Mouse (Mus musculus) lung, embryonic 15.5 days (tissue): ENCODE data around the gene Higd1a. TPM values are rescaled to one million over a fixed set of nuclear protein-coding genes. Genes with fewer than 3 reads are reported as not detected.

Experiments
- ATAC-seq: fragments of 200-750 bp; cut with Nextera tagmentation; 2 replicates; pipeline ENCODE4 v1.8.0; 2017; ENCODE audit warnings: moderate number of reproducible peaks, borderline replicate concordance; ENCODE audit not compliant: low FRiP score, low TSS enrichment; ENCODE audit errors: extremely low read depth
- H3K27ac ChIP-seq: fragments of 300-500 bp; sonication (generic); 2 replicates; pipeline ENCODE4 v1.5.1; 2015; ENCODE audit warnings: moderate library complexity, mild to moderate bottlenecking, inconsistent platforms
- H3K27me3 ChIP-seq: fragments of 300-500 bp; sonication (generic); 2 replicates; pipeline ENCODE4 v1.6.1; 2015; ENCODE audit warnings: inconsistent platforms
- H3K36me3 ChIP-seq: fragments of 300-500 bp; sonication (generic); 2 replicates; pipeline ENCODE4 v1.6.1; 2015; ENCODE audit warnings: inconsistent platforms
- H3K4me1 ChIP-seq: fragments of 300-500 bp; sonication (generic); 2 replicates; pipeline ENCODE4 v1.6.1; 2015; ENCODE audit warnings: inconsistent platforms
- H3K4me2 ChIP-seq: fragments of 300-500 bp; sonication (generic); 2 replicates; pipeline ENCODE4 v1.6.1; 2015; ENCODE audit warnings: inconsistent platforms, mild to moderate bottlenecking, moderate library complexity
- H3K4me3 ChIP-seq: fragments of 300-500 bp; sonication (generic); 2 replicates; pipeline ENCODE4 v1.5.1; 2015; ENCODE audit warnings: mild to moderate bottlenecking, inconsistent platforms
- H3K9ac ChIP-seq: fragments of 300-500 bp; sonication (generic); 2 replicates; pipeline ENCODE4 v1.6.1; 2015; ENCODE audit warnings: inconsistent platforms
- H3K9me3 ChIP-seq: fragments of 300-500 bp; sonication (generic); 2 replicates; pipeline ENCODE4 v1.6.1; 2016; ENCODE audit warnings: inconsistent platforms
- WGBS: fragments of 180-500 bp; shearing (Covaris S2); methylation state at CpG from one replicate; pipeline ENCODE4 v1.1.7; 2015; 5-methylcytosine and 5-hydroxymethylcytosine counted together
- polyA plus RNA-seq: library from polyadenylated mRNA; unstranded; fragments of >200 nt; fragmentation: Nextera tagmentation; extraction: Ambion mirVana; gene quantifications from 2 replicates; pipeline ENCODE4 v1.2.1, GENCODE M21; 2015

The Higd1a gene
- 155 and 175 TPM in 2 replicates for polyA plus RNA-seq

DNA sequence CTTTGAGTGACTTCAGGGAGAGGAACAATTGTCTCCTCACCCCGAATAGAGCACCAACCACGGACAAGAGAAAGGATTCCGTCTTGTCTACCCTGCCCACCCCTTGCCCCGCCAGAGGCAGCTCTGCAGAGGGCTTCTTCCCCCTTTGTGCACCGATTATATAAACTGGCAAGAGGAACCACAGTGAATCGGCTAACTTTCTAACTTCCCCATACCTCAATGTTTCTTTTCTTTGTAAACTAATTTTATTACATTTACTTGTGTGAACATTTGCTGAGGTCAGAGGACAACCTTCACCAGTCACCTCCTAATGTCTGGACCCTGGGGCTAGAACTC, at the start of gene Higd1a:
Gene Higd1a, minus strand, starts transcription at position 210 of the 336 bp plus-strand sequence.
- Histone ChIP-seq H3K36me3 (no peaks in the 10 kb centered on the region), H3K4me1 (0 out of 2 replicates have a peak, but pooled peaks cover 4% of the 10 kb centered on the region), H3K27ac (peak within 1 kb of the TSS; percentile 98), H3K9ac (peak within 1 kb of the TSS; percentile 86), H3K27me3 (no peaks in the 10 kb centered on the region), H3K4me3 (peak within 1 kb of the TSS; percentile 93), H3K4me2 (peak within 1 kb of the TSS; percentile 84), H3K9me3 (no peaks in the 10 kb centered on the region)
- WGBS, result 10% methylated on average over 6 of the region's 6 CpGs
- ATAC-seq, result no peak

GRCm38 (mm10) chr9:121907356-121908070, 49.4 kb upstream of the Higd1a start:
- no peaks in the 10 kb centered on the region for H3K27me3 ChIP-seq
- WGBS, result 68% methylated on average over 10 of the region's 10 CpGs
- no peak for ATAC-seq
- H3K36me3 ChIP-seq, result no peaks in the 10 kb centered on the region
- no peak overlapping the region for H3K4me2 ChIP-seq
- no peaks in the 10 kb centered on the region for H3K9me3 ChIP-seq
- no peaks in the 10 kb centered on the region for H3K4me1 ChIP-seq
- H3K9ac ChIP-seq, result no peak overlapping the region
- H3K4me3 ChIP-seq, result no peak overlapping the region
- H3K27ac ChIP-seq, result no peak overlapping the region

DNA sequence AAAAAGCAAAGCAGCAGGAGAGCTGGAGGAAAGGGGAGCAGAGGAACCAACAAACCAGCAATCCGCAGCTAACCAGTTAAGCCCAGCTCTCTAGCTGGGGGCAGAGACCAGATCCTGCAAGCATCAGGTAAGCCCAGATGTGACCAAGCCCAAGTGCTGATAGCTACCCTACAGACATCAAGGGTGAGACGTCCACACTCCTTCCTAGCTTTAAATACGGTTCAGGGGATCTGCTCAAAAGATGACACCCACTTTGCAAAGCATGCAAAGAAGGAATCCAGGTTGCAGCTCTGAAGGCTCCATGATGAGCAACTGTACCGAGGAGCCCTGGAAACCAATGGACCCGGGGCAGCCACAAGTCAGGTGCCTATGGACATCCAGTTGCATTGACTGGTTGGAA, 48.3 kb upstream of the Higd1a start:
- no peaks in the 10 kb centered on the region for H3K9me3 ChIP-seq
- H3K36me3 ChIP-seq, result no peaks in the 10 kb centered on the region
- H3K27me3 ChIP-seq, result no peaks in the 10 kb centered on the region
- ATAC-seq, result no peak
- H3K9ac ChIP-seq, result no peak overlapping the region
- WGBS, result 82% methylated on average over 5 of the region's 5 CpGs
- H3K4me1 ChIP-seq, result no peaks in the 10 kb centered on the region
- no peak overlapping the region for H3K4me3 ChIP-seq
- H3K27ac ChIP-seq, result no peak overlapping the region
- no peak overlapping the region for H3K4me2 ChIP-seq

GRCm38 (mm10) chr9:121905556-121906185, 47.5 kb upstream of the Higd1a start:
- WGBS, result 70% methylated on average over 4 of the region's 4 CpGs
- Histone ChIP-seq H3K9me3 (no peaks in the 10 kb centered on the region), H3K9ac (no peak overlapping the region), H3K4me3 (no peak overlapping the region), H3K4me1 (no peaks in the 10 kb centered on the region), H3K36me3 (no peaks in the 10 kb centered on the region), H3K4me2 (no peak overlapping the region), H3K27me3 (no peaks in the 10 kb centered on the region), H3K27ac (no peak overlapping the region)
- no peak for ATAC-seq

DNA sequence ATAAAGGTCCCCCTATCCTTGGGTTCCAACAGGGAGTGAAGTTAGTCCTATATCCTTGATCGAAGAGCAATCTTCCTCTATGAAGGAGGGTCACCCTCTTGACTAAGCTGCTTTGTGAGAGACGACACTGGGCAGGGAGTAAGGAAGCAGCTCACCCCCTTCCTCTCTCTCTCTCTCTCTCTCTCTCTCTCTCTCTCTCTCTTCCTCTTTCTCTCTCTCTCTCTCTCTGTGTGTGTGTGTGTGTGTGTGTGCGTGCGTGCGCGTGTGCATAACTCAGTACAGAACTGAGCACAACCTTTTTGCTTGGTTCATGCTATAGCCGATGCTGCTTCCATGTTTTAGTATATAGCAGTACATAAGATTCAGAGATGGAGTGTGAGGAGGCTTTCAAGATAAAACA, 46.8 kb upstream of the Higd1a start:
- no peak overlapping the region for H3K4me2 ChIP-seq
- H3K27me3 ChIP-seq, result no peaks in the 10 kb centered on the region
- H3K9ac ChIP-seq, result no peak overlapping the region
- H3K9me3 ChIP-seq, result no peaks in the 10 kb centered on the region
- H3K4me3 ChIP-seq, result no peak overlapping the region
- no peak overlapping the region for H3K27ac ChIP-seq
- H3K4me1 ChIP-seq, result no peaks in the 10 kb centered on the region
- no peak for ATAC-seq
- 81% methylated on average over 7 of the region's 7 CpGs for WGBS
- no peaks in the 10 kb centered on the region for H3K36me3 ChIP-seq

DNA sequence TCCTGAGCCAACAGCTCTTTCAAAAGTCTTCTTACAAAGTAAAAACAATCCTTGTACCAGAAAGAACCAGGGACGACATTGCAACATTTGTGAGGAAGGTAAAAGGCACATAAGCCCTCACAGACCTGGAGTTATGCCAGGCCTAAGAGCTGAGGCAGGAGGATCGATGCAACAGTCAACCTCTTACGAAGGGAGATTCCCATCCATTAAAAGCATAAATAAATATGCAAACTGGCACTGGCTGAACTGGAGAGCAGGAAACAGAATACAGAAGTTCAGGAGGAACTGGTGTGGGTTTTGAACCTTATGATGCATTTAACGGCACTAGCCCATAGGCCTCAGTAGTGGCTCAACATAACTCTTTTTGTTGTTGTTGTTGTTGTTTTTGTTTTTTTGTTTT, 46.2 kb upstream of the Higd1a start:
- Histone ChIP-seq H3K9me3 (no peaks in the 10 kb centered on the region), H3K27ac (no peak overlapping the region), H3K4me1 (no peaks in the 10 kb centered on the region), H3K4me2 (no peak overlapping the region), H3K9ac (no peak overlapping the region), H3K36me3 (no peaks in the 10 kb centered on the region), H3K27me3 (no peaks in the 10 kb centered on the region), H3K4me3 (no peak overlapping the region)
- ATAC-seq, result no peak
- 66% methylated on average over 4 of the region's 4 CpGs for WGBS

DNA sequence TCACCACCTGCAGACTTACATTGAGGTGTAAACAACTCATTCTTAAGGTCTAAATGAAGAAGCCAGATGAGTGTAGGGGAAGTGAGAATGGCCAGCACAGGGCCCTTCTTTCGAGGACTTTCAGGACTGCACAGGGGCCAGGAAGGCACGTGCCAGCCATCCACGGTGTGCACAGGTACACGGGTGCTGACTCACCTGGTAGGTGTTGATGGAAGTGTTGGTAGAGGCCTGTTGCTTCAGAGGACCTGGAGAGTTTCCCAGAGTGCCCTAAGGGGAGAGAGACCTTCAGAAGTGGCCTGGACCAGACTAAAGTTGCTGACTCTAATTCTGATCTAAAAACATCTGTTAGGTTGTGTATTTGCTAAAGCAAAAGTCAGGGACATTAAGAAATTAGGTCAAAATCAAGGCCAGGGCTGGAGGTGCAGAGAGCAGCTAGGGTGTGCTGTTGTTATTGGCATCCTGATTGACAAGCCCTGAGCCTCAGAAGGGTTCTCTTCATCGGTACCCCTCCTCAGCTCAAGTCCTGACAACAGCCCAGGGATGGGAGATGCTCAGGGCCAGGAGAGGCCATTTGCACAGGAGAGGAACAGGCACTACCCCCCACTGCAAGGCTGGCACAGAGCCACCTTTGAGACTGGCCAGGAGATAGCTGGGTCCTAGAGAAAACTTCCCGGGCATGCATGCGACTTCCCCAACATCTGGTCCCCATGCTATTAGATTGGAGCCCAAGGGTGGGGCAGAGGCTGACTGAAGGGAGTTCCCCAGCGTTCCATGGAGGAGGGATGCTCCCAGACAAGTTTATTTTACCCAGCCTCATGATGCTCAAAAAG, 45.5 kb upstream of the Higd1a start:
- H3K9me3 ChIP-seq, result no peaks in the 10 kb centered on the region
- H3K27ac ChIP-seq, result no peak overlapping the region
- H3K4me2 ChIP-seq, result no peak overlapping the region
- H3K4me3 ChIP-seq, result no peak overlapping the region
- H3K27me3 ChIP-seq, result no peaks in the 10 kb centered on the region
- no peak for ATAC-seq
- 69% methylated on average over 8 of the region's 8 CpGs for WGBS
- no peak overlapping the region for H3K9ac ChIP-seq
- no peaks in the 10 kb centered on the region for H3K4me1 ChIP-seq
- H3K36me3 ChIP-seq, result no peaks in the 10 kb centered on the region

- no peak overlapping the region for H3K4me2 ChIP-seq
- 47% methylated on average over 5 of the region's 5 CpGs for WGBS
- H3K27me3 ChIP-seq, result no peaks in the 10 kb centered on the region
- no peak overlapping the region for H3K4me3 ChIP-seq
- no peak overlapping the region for H3K27ac ChIP-seq
- no peaks in the 10 kb centered on the region; the same call in 1 of the 2 replicates for H3K4me1 ChIP-seq
- no peaks in the 10 kb centered on the region for H3K9me3 ChIP-seq
- no peak for ATAC-seq
- H3K9ac ChIP-seq, result no peak overlapping the region
- H3K36me3 ChIP-seq, result no peaks in the 10 kb centered on the region
These were observed 43.8 kb upstream of the Higd1a start for GRCm38 (mm10) chr9:121901710-121902700.

DNA sequence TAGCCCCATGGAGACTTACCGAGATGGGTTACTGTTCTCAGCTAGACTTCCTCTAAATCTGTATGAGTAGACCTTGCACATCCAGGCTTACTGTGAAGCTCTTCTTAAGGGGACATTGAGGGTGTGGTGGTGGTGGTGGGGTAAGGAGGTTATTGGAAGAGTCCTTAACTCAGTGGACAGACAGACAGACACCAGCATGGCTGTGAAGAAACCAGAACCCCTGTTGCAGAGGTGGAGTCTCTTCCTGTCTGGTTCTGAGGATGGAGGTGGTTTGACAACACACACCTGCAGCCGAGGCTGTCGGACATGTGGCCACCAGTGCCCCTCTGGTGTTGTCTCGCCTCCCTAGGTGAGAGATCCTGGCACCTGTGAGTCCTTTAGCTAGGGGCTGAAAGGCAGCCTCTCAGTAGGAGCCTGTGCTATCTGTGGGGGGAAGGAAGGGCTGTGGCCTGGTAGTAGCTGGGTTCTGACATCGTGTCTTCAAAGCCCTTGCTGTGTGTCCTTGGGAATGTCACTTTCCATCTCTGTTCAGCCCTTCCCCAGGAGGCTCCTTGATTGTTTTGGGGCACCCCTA, 42.2 kb upstream of the Higd1a start:
- peaks cover 6% of the 10 kb centered on the region for H3K4me1 ChIP-seq
- WGBS, result 67% methylated on average over 5 of the region's 5 CpGs
- H3K27ac ChIP-seq, result no peak overlapping the region
- H3K4me3 ChIP-seq, result no peak overlapping the region
- H3K36me3 ChIP-seq, result no peaks in the 10 kb centered on the region
- no peak overlapping the region for H3K9ac ChIP-seq
- H3K27me3 ChIP-seq, result no peaks in the 10 kb centered on the region
- no peaks in the 10 kb centered on the region for H3K9me3 ChIP-seq
- no peak overlapping the region for H3K4me2 ChIP-seq
- ATAC-seq, result no peak

- ATAC-seq, result no peak
- 46% methylated on average over 6 of the region's 6 CpGs for WGBS
- no peaks in the 10 kb centered on the region for H3K9me3 ChIP-seq
- H3K27me3 ChIP-seq, result no peaks in the 10 kb centered on the region
- no peak overlapping the region for H3K4me2 ChIP-seq
- H3K36me3 ChIP-seq, result no peaks in the 10 kb centered on the region
- H3K27ac ChIP-seq, result no peak overlapping the region
- no peak overlapping the region for H3K4me3 ChIP-seq
- H3K4me1 ChIP-seq, result peaks cover 12% of the 10 kb centered on the region
- no peak overlapping the region for H3K9ac ChIP-seq
These were observed 41.1 kb upstream of the Higd1a start for GRCm38 (mm10) chr9:121899306-121899705.

- no peak for ATAC-seq
- H3K27ac ChIP-seq, result 0 out of 2 replicates have a peak within 1 kb of the TSS, but pooled peaks have one; percentile 15
- H3K9me3 ChIP-seq, result no peaks in the 10 kb centered on the region
- no peaks in the 10 kb centered on the region for H3K36me3 ChIP-seq
- no peak within 1 kb of the TSS for H3K4me2 ChIP-seq
- WGBS, result 71% methylated on average over 9 of the region's 9 CpGs
- peaks cover 12% of the 10 kb centered on the region for H3K4me1 ChIP-seq
- no peaks in the 10 kb centered on the region for H3K27me3 ChIP-seq
- no peak within 1 kb of the TSS for H3K4me3 ChIP-seq
- no peak within 1 kb of the TSS for H3K9ac ChIP-seq
These were observed 40.1 kb upstream of the Higd1a start, which contains the start of gene Ackr2 for GRCm38 (mm10) chr9:121898245-121898644. TSS of gene Ackr2 (plus strand) at chr9:121898355.
